Mouse (Mus musculus) myocyte (in vitro differentiated cells): ENCODE results near the gene Pcbp3. TPM values are rescaled to one million over a fixed set of nuclear protein-coding genes. Genes with fewer than 3 reads are reported as not detected.

Experiments used
- H3K27me3 ChIP-seq: one replicate; pipeline ENCODE4 v1.6.1; 2011; ENCODE audit not compliant: control insufficient read depth, insufficient read depth, insufficient read length
- H3K36me3 ChIP-seq: one replicate; pipeline ENCODE4 v1.6.1; 2011; ENCODE audit not compliant: control insufficient read depth, insufficient read depth
- H3K4me2 ChIP-seq: one replicate; pipeline ENCODE4 v1.6.1; 2011; ENCODE audit warnings: low read depth, control low read depth
- H3K4me3 ChIP-seq: one replicate; pipeline ENCODE4 v1.5.1; 2011; ENCODE audit warnings: mild to moderate bottlenecking, control low read depth, moderate library complexity
- H3K79me2 ChIP-seq: one replicate; pipeline ENCODE4 v1.6.1; 2011; ENCODE audit not compliant: control insufficient read depth, insufficient read depth
- H3ac ChIP-seq: one replicate; pipeline ENCODE4 v1.6.1; 2011; ENCODE audit not compliant: control insufficient read depth, insufficient read length
- CEBPB ChIP-seq: IDR thresholded peaks from 2 replicates; pipeline ENCODE4 v1.6.1; 2011; ENCODE audit warnings: mild to moderate bottlenecking, moderate library complexity; ENCODE audit not compliant: poor library complexity, insufficient read depth, severe bottlenecking
- E2F4 ChIP-seq: IDR thresholded peaks from one replicate; pipeline ENCODE4 v1.6.1; 2011; ENCODE audit warnings: mild to moderate bottlenecking, control low read depth, moderate library complexity; ENCODE audit not compliant: insufficient read depth
- MAX ChIP-seq: IDR thresholded peaks from one replicate; pipeline ENCODE4 v1.6.1; 2011; ENCODE audit warnings: low read depth, mild to moderate bottlenecking, control low read depth
- MYOD1 ChIP-seq, 3 experiments: IDR thresholded peaks; one replicate each; pipeline ENCODE4 v1.6.1; 2011; ENCODE audit warnings: control low read depth in 2 of 3, low read depth in 2 of 3, mild to moderate bottlenecking in 2 of 3, moderate library complexity in 1 of 3; ENCODE audit not compliant: insufficient read length in 2 of 3, control insufficient read depth in 1 of 3
- MYOG ChIP-seq, 3 experiments: IDR thresholded peaks; one replicate each; pipeline ENCODE4 v1.6.1; 2011; ENCODE audit warnings: control low read depth in 2 of 3, low read depth in 2 of 3, mild to moderate bottlenecking in 2 of 3; ENCODE audit not compliant: insufficient read length in 2 of 3, control insufficient read depth in 1 of 3, insufficient read depth in 1 of 3
- POLR2A ChIP-seq: IDR thresholded peaks from one replicate; pipeline ENCODE4 v1.6.1; 2011; ENCODE audit warnings: low read depth, mild to moderate bottlenecking, control low read depth, moderate library complexity; ENCODE audit not compliant: insufficient read length
- POLR2AphosphoS2 ChIP-seq: IDR thresholded peaks from one replicate; pipeline ENCODE4 v1.6.1; 2011; ENCODE audit warnings: low read depth, control low read depth; ENCODE audit not compliant: insufficient read length
- REST ChIP-seq: IDR thresholded peaks from one replicate; pipeline ENCODE4 v1.6.1; 2011; ENCODE audit warnings: mild to moderate bottlenecking, control low read depth, moderate library complexity; ENCODE audit not compliant: insufficient read depth, insufficient read length
- SRF ChIP-seq: IDR thresholded peaks from one replicate; pipeline ENCODE4 v1.6.1; 2011; ENCODE audit warnings: low read depth; ENCODE audit not compliant: control insufficient read depth, insufficient read length
- TCF12 ChIP-seq: IDR thresholded peaks from one replicate; pipeline ENCODE4 v1.6.1; 2011; ENCODE audit warnings: mild to moderate bottlenecking, control low read depth; ENCODE audit not compliant: poor library complexity, insufficient read depth, severe bottlenecking
- TCF3 ChIP-seq: IDR thresholded peaks from one replicate; pipeline ENCODE4 v1.6.1; 2011; ENCODE audit warnings: low read depth, control low read depth; ENCODE audit not compliant: insufficient read length
- USF1 ChIP-seq: IDR thresholded peaks from one replicate; pipeline ENCODE4 v1.6.1; 2011; ENCODE audit warnings: low read depth, mild to moderate bottlenecking, control low read depth, moderate library complexity
- polyA plus RNA-seq: library from polyadenylated mRNA; unstranded; fragments of >200 nt; fragmentation: generic; extraction: Trizol; gene quantifications from one replicate; pipeline ENCODE4 v1.2.1, GENCODE M21; 2012; ENCODE audit warnings: missing spikeins

Pcbp3 gene
- polyA plus RNA-seq, 1 experiment, result 10.0 TPM

DNA sequence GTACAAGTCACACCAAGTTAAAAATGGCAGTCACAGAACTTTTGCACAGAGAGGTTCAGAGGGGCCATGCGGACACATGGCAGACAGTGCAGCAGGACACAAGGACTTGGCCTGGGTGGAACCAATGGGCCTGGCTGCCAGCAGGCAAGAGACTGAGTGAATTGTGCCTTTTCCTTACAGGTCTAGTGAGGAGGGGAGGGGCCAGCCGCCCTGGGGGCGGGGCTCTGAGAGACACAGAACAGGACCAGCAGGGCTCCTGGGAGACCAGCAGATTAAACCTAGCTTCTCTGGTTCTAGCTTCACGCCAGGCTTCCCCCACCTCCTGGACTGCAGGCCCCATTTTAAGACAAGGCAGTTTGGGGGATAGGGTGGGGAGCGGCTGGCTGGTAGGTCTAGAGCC lies 190.6 kb downstream of the Pcbp3 start:
- TF ChIP-seq E2F4 (no peak), POLR2A (no peak), USF1 (no peak), CEBPB (no peak), REST (no peak), MYOG (IDR thresholded peaks at IDR 0.05; ENCODE audit: control insufficient read depth in 1 of 3, insufficient read depth in 1 of 3, insufficient read length in 2 of 3, low read depth in 2 of 3) (no peak), SRF (no peak), MYOD1 (IDR thresholded peaks at IDR 0.05; ENCODE audit: control insufficient read depth in 1 of 3, insufficient read length in 2 of 3, low read depth in 2 of 3) (no peak), TCF3 (no peak), POLR2AphosphoS2 (no peak), MAX (no peak), TCF12 (no peak)
- H3K4me3 ChIP-seq, result no peak overlapping the region

DNA sequence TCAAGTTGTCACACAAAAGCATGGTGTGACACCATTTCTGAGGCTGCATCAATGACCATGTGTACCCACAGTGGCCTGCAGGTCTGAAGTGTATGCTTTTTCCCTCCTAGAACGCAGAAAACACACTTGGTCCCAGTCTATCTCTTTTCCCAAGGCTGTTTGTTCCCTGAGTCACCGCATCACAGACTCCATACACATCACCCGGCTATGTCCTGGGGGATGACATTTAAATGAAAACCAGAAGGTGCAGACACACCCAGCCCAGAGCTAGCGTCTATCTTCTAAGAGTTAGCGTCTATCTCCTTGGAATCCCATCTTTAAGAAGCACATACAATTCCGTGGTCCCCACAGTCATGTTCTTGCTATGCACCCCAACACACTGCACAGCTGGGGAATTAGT lies 192.1 kb downstream of the Pcbp3 start:
- Histone ChIP-seq H3ac (no peak overlapping the region), H3K36me3 (no peaks in the 10 kb centered on the region), H3K79me2 (no peaks in the 10 kb centered on the region), H3K4me3 (no peak overlapping the region), H3K4me2 (no peak overlapping the region), H3K27me3 (no peaks in the 10 kb centered on the region)
- TF ChIP-seq E2F4, result no peak
- TF ChIP-seq POLR2AphosphoS2, result no peak
- no peak for TF ChIP-seq CEBPB
- no peak for TF ChIP-seq SRF
- no peak for TF ChIP-seq USF1
- TF ChIP-seq MYOG (IDR thresholded peaks at IDR 0.05; ENCODE audit: control insufficient read depth in 1 of 3, insufficient read depth in 1 of 3, insufficient read length in 2 of 3, low read depth in 2 of 3), result no peak
- TF ChIP-seq POLR2A, result no peak

More for the DNA sequence above, 190.6 kb downstream of the Pcbp3 start:
- H3ac ChIP-seq, result no peak overlapping the region
- no peaks in the 10 kb centered on the region for H3K36me3 ChIP-seq
- no peaks in the 10 kb centered on the region for H3K27me3 ChIP-seq
- H3K79me2 ChIP-seq, result no peaks in the 10 kb centered on the region
- no peak overlapping the region for H3K4me2 ChIP-seq

DNA sequence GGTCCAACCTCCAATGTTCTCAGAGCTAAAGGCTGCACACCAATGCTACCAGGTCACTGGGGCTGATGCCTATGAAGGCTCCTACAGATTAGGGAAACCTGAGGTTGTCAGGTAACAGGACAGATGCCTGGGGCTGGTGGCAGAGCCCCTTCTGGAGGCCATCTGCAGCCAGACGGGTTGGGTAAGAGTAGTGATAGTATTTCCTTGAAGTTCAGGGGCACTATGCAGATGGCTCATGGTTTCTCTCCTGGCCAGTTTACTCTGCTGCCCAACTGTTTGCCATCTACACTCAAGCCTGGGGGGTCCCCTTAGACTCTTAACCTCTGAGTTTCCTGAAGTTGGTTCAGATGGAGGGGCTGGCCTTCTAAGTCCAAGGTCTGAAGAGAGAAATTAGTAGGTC lies 195.5 kb downstream of the Pcbp3 start:
- H3ac ChIP-seq, result no peak overlapping the region
- H3K79me2 ChIP-seq, result no peaks in the 10 kb centered on the region
- no peak for TF ChIP-seq USF1
- TF ChIP-seq MYOG (IDR thresholded peaks at IDR 0.05; ENCODE audit: control insufficient read depth in 1 of 3, insufficient read depth in 1 of 3, insufficient read length in 2 of 3, low read depth in 2 of 3), result no peak
- no peaks in the 10 kb centered on the region for H3K27me3 ChIP-seq
- H3K4me3 ChIP-seq, result no peak overlapping the region
- H3K4me2 ChIP-seq, result no peak overlapping the region
- H3K36me3 ChIP-seq, result no peaks in the 10 kb centered on the region

DNA sequence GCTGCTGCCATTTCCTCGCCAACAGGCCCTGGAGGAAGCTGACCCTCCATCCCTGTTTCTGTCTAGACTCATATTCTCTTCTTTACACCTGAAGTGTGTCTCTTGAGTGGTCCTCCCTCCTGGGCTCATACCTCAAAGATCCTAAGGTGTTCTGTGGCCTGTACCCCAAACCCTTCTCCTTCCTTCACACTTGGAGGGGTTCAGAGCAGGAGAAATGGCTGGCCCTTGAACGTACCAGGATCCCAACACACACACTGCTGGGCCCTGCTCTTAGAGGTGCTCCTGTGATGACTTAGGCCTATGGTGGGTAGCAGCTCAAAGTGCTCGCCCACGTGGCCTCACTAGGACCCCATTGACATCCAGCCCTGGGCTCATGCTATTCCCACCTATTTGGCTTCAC lies 196.8 kb downstream of the Pcbp3 start:
- TF ChIP-seq POLR2A (no peak), REST (no peak), CEBPB (no peak), USF1 (no peak), TCF12 (no peak), MYOG (IDR thresholded peaks at IDR 0.05; ENCODE audit: control insufficient read depth in 1 of 3, insufficient read depth in 1 of 3, insufficient read length in 2 of 3, low read depth in 2 of 3) (no peak), SRF (no peak)
- H3K4me2 ChIP-seq, result no peak overlapping the region
- no peaks in the 10 kb centered on the region for H3K27me3 ChIP-seq
- no peak overlapping the region for H3K4me3 ChIP-seq
- no peaks in the 10 kb centered on the region for H3K79me2 ChIP-seq
- no peaks in the 10 kb centered on the region for H3K36me3 ChIP-seq
- no peak overlapping the region for H3ac ChIP-seq

DNA sequence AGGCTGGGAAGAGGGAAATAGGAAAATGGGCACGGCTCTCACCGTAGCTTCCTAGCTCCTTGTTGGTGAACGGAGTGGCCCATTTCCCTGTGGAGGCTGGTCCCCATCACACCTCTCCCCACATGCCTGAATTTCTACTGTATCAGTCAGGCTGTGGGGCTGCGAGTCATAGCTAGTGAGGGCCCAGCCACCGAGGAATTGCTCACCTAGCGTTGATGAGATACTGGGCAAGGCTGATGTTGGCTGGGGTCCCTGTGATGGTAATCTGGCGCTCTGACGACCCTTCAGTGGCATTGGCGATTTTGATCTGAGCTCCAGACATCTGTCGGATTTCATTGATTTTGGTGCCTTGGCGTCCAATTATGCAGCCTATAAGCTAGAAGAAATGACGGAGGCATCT lies 198.7 kb downstream of the Pcbp3 start:
- H3K27me3 ChIP-seq, result no peaks in the 10 kb centered on the region
- H3ac ChIP-seq, result no peak overlapping the region
- no peak overlapping the region for H3K4me2 ChIP-seq
- no peak overlapping the region for H3K4me3 ChIP-seq
- H3K36me3 ChIP-seq, result no peaks in the 10 kb centered on the region
- no peaks in the 10 kb centered on the region for H3K79me2 ChIP-seq
- no peak for TF ChIP-seq TCF12
- no peak for TF ChIP-seq MYOG (IDR thresholded peaks at IDR 0.05; ENCODE audit: control insufficient read depth in 1 of 3, insufficient read depth in 1 of 3, insufficient read length in 2 of 3, low read depth in 2 of 3)
- no peak for TF ChIP-seq SRF
- no peak for TF ChIP-seq TCF3
- TF ChIP-seq POLR2AphosphoS2, result no peak
- no peak for TF ChIP-seq POLR2A
- no peak for TF ChIP-seq USF1
- TF ChIP-seq MAX, result no peak

DNA sequence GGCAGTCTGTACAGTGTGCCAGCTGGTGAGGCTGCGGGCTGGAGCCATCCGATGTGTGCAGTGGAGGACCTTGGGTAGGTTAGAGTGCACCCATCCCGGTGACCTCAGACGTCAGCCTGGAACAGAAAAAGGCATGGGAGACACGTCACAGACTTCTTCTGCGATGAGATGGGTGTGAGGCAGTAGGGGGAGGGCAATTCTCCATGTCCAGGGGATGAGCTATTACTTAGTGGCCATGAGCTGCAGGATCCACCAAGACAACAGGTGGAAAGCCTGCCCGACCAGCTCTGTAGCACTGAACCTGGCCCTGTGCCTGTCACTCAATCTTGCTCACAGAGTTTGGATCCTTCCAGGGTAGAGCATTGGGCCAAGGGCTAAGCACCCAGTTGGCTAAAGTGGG lies 199.3 kb downstream of the Pcbp3 start:
- H3ac ChIP-seq, result no peak overlapping the region
- no peaks in the 10 kb centered on the region for H3K79me2 ChIP-seq
- no peak overlapping the region for H3K4me3 ChIP-seq
- H3K36me3 ChIP-seq, result no peaks in the 10 kb centered on the region
- no peak overlapping the region for H3K4me2 ChIP-seq
- TF ChIP-seq MYOG (IDR thresholded peaks at IDR 0.05; ENCODE audit: control insufficient read depth in 1 of 3, insufficient read depth in 1 of 3, insufficient read length in 2 of 3, low read depth in 2 of 3), result no peak
- no peak for TF ChIP-seq POLR2AphosphoS2
- no peaks in the 10 kb centered on the region for H3K27me3 ChIP-seq
